Mouse (Mus musculus) limb, embryonic 13.5 days (tissue): ENCODE measurements around the gene Fip1l1. TPM values are rescaled to one million over a fixed set of nuclear protein-coding genes. Genes with fewer than 3 reads are reported as not detected.

Experiments used
- ATAC-seq: fragments of 200-750 bp; cut with Nextera tagmentation; 2 replicates; pipeline ENCODE4 v1.8.0; 2017; ENCODE audit warnings: low read depth, moderate number of reproducible peaks, moderate TSS enrichment; ENCODE audit not compliant: low FRiP score
- H3K27ac ChIP-seq: fragments of 300-500 bp; sonication (generic); 2 replicates; pipeline ENCODE4 v1.5.1; 2015; ENCODE audit warnings: inconsistent platforms, mild to moderate bottlenecking, moderate library complexity
- H3K27me3 ChIP-seq: fragments of 300-500 bp; sonication (generic); 2 replicates; pipeline ENCODE4 v1.6.1; 2015; ENCODE audit warnings: mild to moderate bottlenecking, inconsistent platforms
- H3K36me3 ChIP-seq: fragments of 300-500 bp; sonication (generic); 2 replicates; pipeline ENCODE4 v1.6.1; 2015; ENCODE audit warnings: inconsistent platforms, mild to moderate bottlenecking, moderate library complexity
- H3K4me1 ChIP-seq: fragments of 300-500 bp; sonication (generic); 2 replicates; pipeline ENCODE4 v1.6.1; 2015; ENCODE audit warnings: inconsistent platforms
- H3K4me2 ChIP-seq: fragments of 300-500 bp; sonication (generic); replicated peaks from 2 replicates; pipeline ENCODE4 v1.6.1; 2015; ENCODE audit warnings: inconsistent platforms, mild to moderate bottlenecking, moderate library complexity
- H3K4me3 ChIP-seq: fragments of 300-500 bp; sonication (generic); 2 replicates; pipeline ENCODE4 v1.5.1; 2015; ENCODE audit warnings: moderate library complexity, mild to moderate bottlenecking, inconsistent platforms
- H3K9ac ChIP-seq: fragments of 300-500 bp; sonication (generic); 2 replicates; pipeline ENCODE4 v1.6.1; 2015; ENCODE audit warnings: mild to moderate bottlenecking, inconsistent platforms
- H3K9me3 ChIP-seq: fragments of 300-500 bp; sonication (generic); 2 replicates; pipeline ENCODE4 v1.6.1; 2016; ENCODE audit warnings: inconsistent platforms
- WGBS: fragments of 180-500 bp; shearing (Covaris S2); methylation state at CpG from one replicate; pipeline ENCODE4 v1.1.7; 2015; 5-methylcytosine and 5-hydroxymethylcytosine counted together
- polyA plus RNA-seq: library from polyadenylated mRNA; unstranded; fragments of >200 nt; fragmentation: Nextera tagmentation; extraction: Ambion mirVana; gene quantifications from 2 replicates; pipeline ENCODE4 v1.2.1, GENCODE M21; 2015

Fip1l1 gene
- polyA plus RNA-seq, 1 experiment from 2014 or later: 110 TPM

- Histone ChIP-seq H3K27me3 (no peaks in the 10 kb centered on the region), H3K9ac (no peak overlapping the region), H3K27ac (no peak overlapping the region; the same call in 1 of the 2 replicates), H3K4me2 (no peak overlapping the region), H3K4me1 (peaks cover 7% of the 10 kb centered on the region; the same call in 1 of the 2 replicates), H3K4me3 (no peak overlapping the region), H3K9me3 (no peaks in the 10 kb centered on the region), H3K36me3 (peaks cover 76% of the 10 kb centered on the region)
- no peak for ATAC-seq
- WGBS: 86% methylated on average over 5 of the region's 5 CpGs
Measured at GRCm38 (mm10) chr5:74591413-74591812, 56.2 kb downstream of the Fip1l1 start.

- Histone ChIP-seq H3K4me1 (peaks cover 7% of the 10 kb centered on the region; the same call in 1 of the 2 replicates), H3K4me2 (no peak overlapping the region), H3K4me3 (no peak overlapping the region), H3K9ac (no peak overlapping the region), H3K36me3 (peaks cover 76% of the 10 kb centered on the region), H3K27ac (no peak overlapping the region), H3K27me3 (no peaks in the 10 kb centered on the region), H3K9me3 (no peaks in the 10 kb centered on the region)
- WGBS: 21% methylated on average over 8 of the region's 8 CpGs
- ATAC-seq: no peak
Measured at GRCm38 (mm10) chr5:74593147-74593546, 57.9 kb downstream of the Fip1l1 start.

- Histone ChIP-seq H3K27me3 (no peaks in the 10 kb centered on the region), H3K36me3 (peaks cover 34% of the 10 kb centered on the region), H3K4me1 (peaks cover 13% of the 10 kb centered on the region), H3K4me3 (no peak overlapping the region), H3K9me3 (no peaks in the 10 kb centered on the region), H3K9ac (no peak overlapping the region), H3K4me2 (no peak overlapping the region), H3K27ac (no peak overlapping the region)
- no peak for ATAC-seq
- 68% methylated on average over 5 of the region's 5 CpGs for WGBS
Measured at GRCm38 (mm10) chr5:74600010-74600409, 64.8 kb downstream of the Fip1l1 start.

- 43% methylated on average over 3 of the region's 3 CpGs for WGBS
Measured at GRCm38 (mm10) chr5:74601171-74601570, 65.9 kb downstream of the Fip1l1 start.

GRCm38 (mm10) chr5:74601965-74602364 is 66.7 kb downstream of the Fip1l1 start:
- 52% methylated on average over 6 of the region's 6 CpGs for WGBS
- Histone ChIP-seq H3K9me3 (no peaks in the 10 kb centered on the region), H3K27me3 (no peaks in the 10 kb centered on the region), H3K9ac (no peak overlapping the region), H3K4me2 (no peak overlapping the region), H3K4me1 (peaks cover 13% of the 10 kb centered on the region), H3K36me3 (peaks cover 20% of the 10 kb centered on the region), H3K27ac (no peak overlapping the region), H3K4me3 (no peak overlapping the region)
- ATAC-seq: no peak; the same call in 1 of the 2 replicates

More at GRCm38 (mm10) chr5:74601171-74601570, 65.9 kb downstream of the Fip1l1 start:
- H3K9me3 ChIP-seq: no peaks in the 10 kb centered on the region
- H3K4me3 ChIP-seq: no peak overlapping the region
- H3K9ac ChIP-seq: no peak overlapping the region
- H3K36me3 ChIP-seq: peaks cover 26% of the 10 kb centered on the region
- H3K4me1 ChIP-seq: peaks cover 13% of the 10 kb centered on the region
- no peaks in the 10 kb centered on the region for H3K27me3 ChIP-seq
- H3K4me2 ChIP-seq: no peak overlapping the region
- ATAC-seq: no peak
- no peak overlapping the region for H3K27ac ChIP-seq

- ATAC-seq: no peak
- Histone ChIP-seq H3K27me3 (no peaks in the 10 kb centered on the region), H3K4me1 (peaks cover 13% of the 10 kb centered on the region), H3K27ac (no peak overlapping the region), H3K9ac (no peak overlapping the region), H3K9me3 (no peaks in the 10 kb centered on the region), H3K36me3 (peaks cover 17% of the 10 kb centered on the region), H3K4me3 (no peak overlapping the region), H3K4me2 (no peak overlapping the region)
- 63% methylated on average over 10 of the region's 10 CpGs for WGBS
Measured at GRCm38 (mm10) chr5:74602371-74602770, 67.1 kb downstream of the Fip1l1 start.

- Histone ChIP-seq H3K9ac (no peak overlapping the region), H3K4me1 (peaks cover 13% of the 10 kb centered on the region), H3K36me3 (peaks cover 12% of the 10 kb centered on the region), H3K9me3 (no peaks in the 10 kb centered on the region), H3K27me3 (no peaks in the 10 kb centered on the region), H3K4me2 (no peak overlapping the region), H3K27ac (no peak overlapping the region), H3K4me3 (no peak overlapping the region)
- no peak for ATAC-seq
- 70% methylated on average over 4 of the region's 4 CpGs for WGBS
Measured at GRCm38 (mm10) chr5:74603306-74603705, 68.1 kb downstream of the Fip1l1 start.

- H3K4me1 ChIP-seq: peaks cover 12% of the 10 kb centered on the region
- no peak overlapping the region for H3K4me3 ChIP-seq
- no peaks in the 10 kb centered on the region for H3K9me3 ChIP-seq
- no peak for ATAC-seq
- no peak overlapping the region for H3K27ac ChIP-seq
- 86% methylated on average over 8 of the region's 8 CpGs for WGBS
- no peak overlapping the region for H3K4me2 ChIP-seq
- no peaks in the 10 kb centered on the region for H3K27me3 ChIP-seq
- no peaks in the 10 kb centered on the region for H3K36me3 ChIP-seq
- H3K9ac ChIP-seq: no peak overlapping the region
Measured at GRCm38 (mm10) chr5:74606213-74606612, 71.0 kb downstream of the Fip1l1 start.

GRCm38 (mm10) chr5:74610511-74610910 is 75.3 kb downstream of the Fip1l1 start:
- no peak for ATAC-seq
- no peaks in the 10 kb centered on the region for H3K36me3 ChIP-seq
- H3K4me2 ChIP-seq: no peak overlapping the region
- H3K4me3 ChIP-seq: no peak overlapping the region
- no peaks in the 10 kb centered on the region for H3K9me3 ChIP-seq
- WGBS: 83% methylated on average over 10 of the region's 10 CpGs
- no peak overlapping the region for H3K9ac ChIP-seq
- no peaks in the 10 kb centered on the region for H3K27me3 ChIP-seq
- H3K4me1 ChIP-seq: peaks cover 21% of the 10 kb centered on the region
- no peak overlapping the region for H3K27ac ChIP-seq

- no peak overlapping the region for H3K4me3 ChIP-seq
- H3K27ac ChIP-seq: no peak overlapping the region
- H3K4me2 ChIP-seq: no peak overlapping the region
- WGBS: 78% methylated on average over 5 of the region's 5 CpGs
- H3K27me3 ChIP-seq: no peaks in the 10 kb centered on the region
- no peaks in the 10 kb centered on the region for H3K9me3 ChIP-seq
- no peak overlapping the region for H3K9ac ChIP-seq
- peaks cover 43% of the 10 kb centered on the region for H3K4me1 ChIP-seq
- no peak for ATAC-seq
- no peaks in the 10 kb centered on the region for H3K36me3 ChIP-seq
Measured at GRCm38 (mm10) chr5:74612713-74613112, 77.5 kb downstream of the Fip1l1 start.

- Histone ChIP-seq H3K27me3 (no peaks in the 10 kb centered on the region), H3K27ac (peak overlapping the region; percentile 33; the same call in 1 of the 2 replicates), H3K36me3 (no peaks in the 10 kb centered on the region), H3K9ac (no peak overlapping the region), H3K4me3 (no peak overlapping the region), H3K4me1 (peaks cover 50% of the 10 kb centered on the region), H3K4me2 (peak overlapping the region; percentile 32), H3K9me3 (no peaks in the 10 kb centered on the region)
- no peak for ATAC-seq
- WGBS: 30% methylated on average over 18 of the region's 18 CpGs
Measured at GRCm38 (mm10) chr5:74613491-74614151, 78.4 kb downstream of the Fip1l1 start.

GRCm38 (mm10) chr5:74617816-74618572 is 82.7 kb downstream of the Fip1l1 start:
- no peak overlapping the region for H3K4me3 ChIP-seq
- H3K9me3 ChIP-seq: no peaks in the 10 kb centered on the region
- peaks cover 66% of the 10 kb centered on the region for H3K4me1 ChIP-seq
- H3K27me3 ChIP-seq: no peaks in the 10 kb centered on the region
- H3K36me3 ChIP-seq: no peaks in the 10 kb centered on the region
- WGBS: 26% methylated on average over 13 of the region's 13 CpGs
- H3K27ac ChIP-seq: peak overlapping the region; percentile 69
- ATAC-seq: no peak
- no peak overlapping the region for H3K4me2 ChIP-seq
- H3K9ac ChIP-seq: no peak overlapping the region
